Comparison of ENCODE assay signal across 27 mouse cellular contexts in genomic region chr15:18904131-18904530, GRCm38 (mm10).
"Had no signal": no experiment of that assay in that cellular context is flagged by ENCODE, and none has a peak within 500 bp of the region (broad histone marks: within the 10 kb centered on the region; RNA-seq: fewer than 3 reads in every experiment).

No protein-coding gene starts in this region.

- H3K27ac ChIP-seq: heart, adult 2 months; heart, embryonic 13.5 days; heart, embryonic 15.5 days; hindbrain, embryonic 13.5 days; hindbrain, embryonic 15.5 days; hindbrain, postnatal 0 days; kidney, embryonic 15.5 days; kidney, postnatal 0 days; limb, embryonic 13.5 days; limb, embryonic 15.5 days; liver, embryonic 12.5 days; liver, embryonic 14.5 days had no signal

- H3K9me3 ChIP-seq: heart, embryonic 13.5 days; heart, embryonic 15.5 days; hindbrain, embryonic 13.5 days; hindbrain, embryonic 15.5 days; kidney, embryonic 15.5 days; limb, embryonic 13.5 days; limb, embryonic 15.5 days; liver, embryonic 12.5 days had no signal

- H3K4me2 ChIP-seq: heart, embryonic 11.5 days; heart, embryonic 13.5 days; heart, embryonic 15.5 days; hindbrain, embryonic 13.5 days; hindbrain, embryonic 15.5 days; kidney, embryonic 15.5 days; limb, embryonic 13.5 days; limb, embryonic 15.5 days; liver, embryonic 12.5 days had no signal

- H3K4me3 ChIP-seq: heart, adult 2 months; heart, embryonic 13.5 days; heart, embryonic 15.5 days; hindbrain, embryonic 13.5 days; hindbrain, embryonic 15.5 days; kidney, embryonic 15.5 days; limb, embryonic 13.5 days; limb, embryonic 15.5 days; liver, embryonic 12.5 days had no signal

- H3K4me1 ChIP-seq: heart, embryonic 13.5 days; heart, embryonic 15.5 days; hindbrain, embryonic 13.5 days; hindbrain, embryonic 15.5 days; kidney, embryonic 15.5 days; limb, embryonic 13.5 days; limb, embryonic 15.5 days; liver, embryonic 12.5 days had no signal

- H3K27me3 ChIP-seq: heart, embryonic 13.5 days; heart, embryonic 15.5 days; hindbrain, embryonic 13.5 days; hindbrain, embryonic 15.5 days; kidney, embryonic 15.5 days; limb, embryonic 13.5 days; limb, embryonic 15.5 days; liver, embryonic 12.5 days had no signal

- H3K36me3 ChIP-seq: heart, embryonic 13.5 days; heart, embryonic 15.5 days; hindbrain, embryonic 13.5 days; hindbrain, embryonic 15.5 days; kidney, embryonic 15.5 days; limb, embryonic 13.5 days; limb, embryonic 15.5 days; liver, embryonic 12.5 days had no signal

- ATAC-seq: hindbrain, postnatal 0 days; intestine, embryonic 16.5 days; liver, embryonic 12.5 days had no signal

- DNase-seq: gastrocnemius, postnatal 36 days; heart, adult 11 months; heart, adult 2 months; heart, postnatal 14 days; heart, postnatal 36 days; kidney, adult 11 months; kidney, adult 2 months; kidney, adult 9 months; kidney, postnatal 14 days; kidney, postnatal 36 days; layer of hippocampus, adult 9-11 months; layer of hippocampus, postnatal 36 days; left cerebral cortex, postnatal 4 days; lung, adult 18-20 months had no signal

- H3K9ac ChIP-seq: heart, embryonic 13.5 days; heart, embryonic 15.5 days; hindbrain, embryonic 13.5 days; hindbrain, embryonic 15.5 days; kidney, embryonic 15.5 days; limb, embryonic 13.5 days; limb, embryonic 15.5 days; liver, embryonic 12.5 days; liver, embryonic 14.5 days had no signal
